Mouse (Mus musculus) lung, postnatal 0 days (tissue): ENCODE data around the gene Tnnc2.

Source experiments
- CTCF ChIP-seq: IDR thresholded peaks from 2 replicates; pipeline ENCODE4 v1.5.1; 2016; ENCODE audit warnings: antibody characterized with exemption, mild to moderate bottlenecking
- EP300 ChIP-seq: IDR thresholded peaks from 2 replicates; pipeline ENCODE4 v1.6.1; 2016; ENCODE audit warnings: antibody characterized with exemption, mild to moderate bottlenecking, control low read depth

GRCm38 (mm10) chr2:164752454-164752853 is 27.3 kb downstream of the Tnnc2 start:
- TF ChIP-seq CTCF (no peak), EP300 (no peak)
